Mouse (Mus musculus) megakaryocyte, embryonic 14.5 days (primary cell): ENCODE measurements around the gene Als2cr12.
"Not testable (repeated sequence)": the region's sequence is repeated elsewhere in the genome, so short reads cannot be mapped to it uniquely, and the experiment has no call there.

Source experiments
- FLI1 ChIP-seq: IDR thresholded peaks from 2 replicates; pipeline ENCODE4 v1.6.1; 2012; ENCODE audit warnings: low read length, inconsistent platforms, mixed read lengths
- GATA1 ChIP-seq: IDR thresholded peaks from 3 replicates; pipeline ENCODE4 v1.6.1; 2012; ENCODE audit warnings: mixed read lengths, low read length, inconsistent platforms, borderline replicate concordance

- not testable (repeated sequence) for TF ChIP-seq GATA1, FLI1
Measured at GRCm38 (mm10) chr1:58700580-58701162, 4.9 kb upstream of the Als2cr12 start.
